Mouse (Mus musculus): Measurements from ENCODE around the gene Agpat1. TPM values are rescaled to one million over a fixed set of nuclear protein-coding genes. Genes with fewer than 3 reads are reported as not detected.
A peak's percentile ranks its signal among the peaks of the same experiment; 100 is the strongest.

The Agpat1 gene
- total RNA-seq, 2 experiments from 2014 or later: 10.3 to 12.6 TPM

DNA sequence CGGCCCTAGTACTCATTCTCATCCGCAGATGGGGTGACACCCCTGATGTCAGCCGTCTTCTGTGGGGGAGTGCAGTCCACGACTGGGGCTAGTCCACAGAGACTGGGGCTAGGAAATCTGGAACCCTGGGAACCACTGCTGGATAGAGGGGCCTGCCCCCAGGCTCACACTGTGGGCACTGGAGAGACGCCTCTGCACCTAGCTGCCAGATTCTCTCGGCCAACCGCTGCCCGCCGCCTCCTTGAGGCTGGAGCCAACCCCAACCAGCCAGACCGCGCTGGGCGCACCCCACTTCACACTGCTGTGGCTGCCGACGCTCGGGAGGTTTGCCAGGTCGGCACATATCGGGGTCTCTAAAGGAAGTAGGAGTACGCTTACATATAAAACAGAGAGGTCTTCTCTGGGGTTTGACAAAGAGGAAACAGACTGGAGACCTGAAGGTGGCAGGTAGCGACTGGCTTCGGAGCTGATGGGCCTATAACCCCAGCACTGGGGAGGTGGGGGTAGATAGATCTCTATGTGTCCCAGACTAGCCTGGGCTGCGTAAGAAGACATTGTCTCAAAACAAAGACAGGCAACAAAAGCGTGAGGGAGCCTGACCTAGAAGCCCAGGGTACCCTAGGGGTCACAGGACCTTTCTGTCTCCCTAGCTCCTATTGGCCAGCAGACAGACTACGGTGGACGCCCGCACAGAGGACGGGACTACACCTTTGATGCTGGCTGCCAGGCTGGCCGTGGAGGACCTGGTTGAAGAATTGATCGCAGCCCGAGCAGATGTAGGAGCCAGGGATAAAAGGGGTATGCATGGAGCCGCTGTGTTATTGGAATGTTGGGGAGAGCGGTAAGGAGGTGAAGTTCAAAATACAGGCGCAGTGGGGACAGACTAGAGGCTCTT lies 17.9 kb upstream of the Agpat1 start:
- no peak for ATAC-seq (replicated peaks; ENCODE audit: low FRiP score, poor library complexity, severe bottlenecking)

DNA sequence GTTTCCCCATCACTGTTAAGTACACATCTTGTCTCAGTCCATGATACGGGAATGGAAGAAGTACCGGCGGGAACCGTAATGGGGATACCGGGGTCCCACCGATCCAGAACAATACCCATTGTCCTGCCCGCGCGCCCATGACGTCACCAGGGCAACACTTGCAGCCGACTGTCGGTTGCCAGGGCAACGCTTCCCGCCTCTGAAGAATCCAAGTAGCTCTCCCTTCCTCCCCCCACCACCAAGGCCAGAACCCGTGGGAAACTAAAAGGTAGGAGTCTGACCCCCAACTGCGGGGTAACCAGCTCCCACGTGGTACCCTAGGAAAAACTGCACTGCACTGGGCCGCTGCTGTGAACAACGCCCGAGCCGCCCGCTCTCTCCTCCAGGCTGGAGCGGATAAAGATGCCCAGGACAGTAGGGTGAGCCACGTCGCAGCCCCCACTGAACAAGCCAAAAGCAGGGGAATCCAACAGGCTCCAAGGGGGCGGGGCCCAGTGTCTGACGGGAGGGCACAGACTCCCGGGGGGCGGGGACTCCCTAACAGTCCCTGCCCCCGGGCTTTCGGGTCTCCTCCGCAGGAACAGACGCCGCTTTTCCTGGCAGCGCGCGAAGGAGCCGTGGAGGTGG lies 17.2 kb upstream of the Agpat1 start:
- ATAC-seq (replicated peaks; ENCODE audit: low FRiP score, poor library complexity, severe bottlenecking): peak; percentile 66

DNA sequence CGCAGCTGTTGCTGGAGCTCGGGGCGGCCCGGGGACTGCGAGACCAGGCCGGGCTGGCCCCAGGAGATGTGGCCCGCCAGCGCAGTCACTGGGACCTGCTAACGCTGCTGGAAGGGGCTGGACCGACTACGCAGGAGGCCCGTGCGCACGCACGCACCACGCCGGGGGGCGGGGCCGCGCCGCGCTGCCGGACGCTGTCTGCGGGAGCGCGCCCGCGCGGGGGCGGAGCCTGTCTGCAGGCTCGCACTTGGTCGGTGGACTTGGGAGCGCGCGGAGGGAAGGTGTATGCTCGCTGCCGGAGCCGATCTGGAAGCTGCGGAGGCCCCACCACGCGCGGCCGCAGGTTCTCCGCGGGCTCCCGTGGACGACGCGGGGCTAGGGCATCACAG lies 16.6 kb upstream of the Agpat1 start:
- ATAC-seq (replicated peaks; ENCODE audit: low FRiP score, poor library complexity, severe bottlenecking): peak; percentile 77

DNA sequence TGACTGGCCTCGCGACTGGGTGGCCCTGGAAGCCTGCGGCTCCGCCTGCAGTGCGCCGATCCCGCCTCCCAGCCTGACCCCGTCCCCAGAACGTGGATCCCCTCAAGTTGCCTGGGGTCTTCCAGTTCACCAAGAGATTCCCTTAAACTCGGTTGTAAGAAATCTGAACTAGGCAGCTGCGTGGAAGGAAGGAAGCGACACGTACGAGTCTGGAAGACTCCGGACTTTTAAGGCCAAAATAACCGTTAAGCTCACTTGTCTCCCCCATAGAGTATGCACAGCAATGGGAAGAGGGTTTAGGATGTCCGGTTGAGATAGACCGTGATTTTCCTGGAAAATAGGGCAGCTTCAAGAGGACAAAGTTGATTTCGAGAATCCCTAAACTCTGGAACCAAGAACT lies 16.2 kb upstream of the Agpat1 start:
- ATAC-seq (replicated peaks; ENCODE audit: low FRiP score, poor library complexity, severe bottlenecking): no peak

DNA sequence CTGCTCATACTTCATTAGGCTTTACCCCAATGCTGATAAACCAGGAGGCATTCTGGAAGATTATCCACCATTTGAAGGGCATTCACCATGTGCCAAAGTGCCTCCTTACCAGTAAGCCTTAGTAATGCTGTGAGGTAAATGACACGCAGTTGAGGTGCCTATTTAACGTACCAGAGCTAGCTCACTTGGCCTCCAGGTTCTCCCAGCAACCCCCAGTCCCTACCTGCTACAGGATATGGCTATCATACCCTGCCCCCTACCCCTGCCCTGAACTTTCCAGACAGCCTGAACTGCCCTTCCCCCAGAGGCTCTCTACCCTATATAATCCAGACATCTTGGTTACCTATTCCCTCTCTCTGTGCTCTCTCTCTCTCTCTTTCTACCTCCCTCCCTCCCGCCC lies 15.3 kb upstream of the Agpat1 start:
- ATAC-seq (replicated peaks; ENCODE audit: low FRiP score, poor library complexity, severe bottlenecking): no peak

DNA sequence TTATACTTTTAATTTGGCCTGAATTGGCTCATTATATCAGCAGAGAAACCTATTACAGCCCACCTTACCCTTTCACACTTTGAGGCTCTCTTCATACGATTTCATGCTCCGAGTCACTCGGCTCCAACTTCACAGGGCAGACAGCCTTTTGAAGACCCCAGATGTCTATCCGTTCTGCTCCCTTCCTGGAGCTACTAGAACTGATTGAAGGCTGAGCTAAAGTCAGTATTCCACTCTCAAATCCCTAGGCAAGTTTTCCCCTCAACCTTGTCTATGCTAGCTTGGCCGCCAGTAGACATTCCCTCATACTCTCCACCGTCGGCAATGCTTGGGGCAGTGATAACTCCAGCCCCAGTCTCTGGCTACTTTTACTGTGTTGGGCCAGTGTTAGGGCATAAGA lies 14.9 kb upstream of the Agpat1 start:
- ATAC-seq (replicated peaks; ENCODE audit: low FRiP score, poor library complexity, severe bottlenecking): no peak

DNA sequence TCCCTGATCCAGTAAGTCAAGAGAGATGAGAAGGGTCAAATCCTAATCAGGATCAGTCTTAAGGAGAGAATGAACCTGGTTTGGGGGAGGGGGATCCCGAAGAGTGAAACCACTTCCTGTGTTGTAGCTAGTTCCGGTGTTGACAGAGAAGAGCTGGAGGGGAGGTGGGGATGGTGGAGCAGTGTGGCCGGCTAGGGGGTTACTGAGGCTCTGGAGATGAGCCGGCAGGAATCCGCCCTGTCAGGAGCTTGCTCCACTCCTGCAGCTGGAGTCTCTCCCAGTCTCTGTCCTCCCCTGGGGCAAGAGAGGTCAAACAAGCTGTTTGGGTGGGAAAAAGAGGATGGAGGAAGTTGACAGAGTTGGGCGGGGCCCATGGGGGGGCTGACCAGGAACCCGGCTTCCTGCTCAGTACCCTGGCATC lies 14.4 kb upstream of the Agpat1 start, which contains the start of gene Gpsm3:
Gene Gpsm3, plus strand, starts transcription at position 126 of the 421 bp plus-strand sequence.
- ATAC-seq (replicated peaks; ENCODE audit: low FRiP score, poor library complexity, severe bottlenecking): no peak

DNA sequence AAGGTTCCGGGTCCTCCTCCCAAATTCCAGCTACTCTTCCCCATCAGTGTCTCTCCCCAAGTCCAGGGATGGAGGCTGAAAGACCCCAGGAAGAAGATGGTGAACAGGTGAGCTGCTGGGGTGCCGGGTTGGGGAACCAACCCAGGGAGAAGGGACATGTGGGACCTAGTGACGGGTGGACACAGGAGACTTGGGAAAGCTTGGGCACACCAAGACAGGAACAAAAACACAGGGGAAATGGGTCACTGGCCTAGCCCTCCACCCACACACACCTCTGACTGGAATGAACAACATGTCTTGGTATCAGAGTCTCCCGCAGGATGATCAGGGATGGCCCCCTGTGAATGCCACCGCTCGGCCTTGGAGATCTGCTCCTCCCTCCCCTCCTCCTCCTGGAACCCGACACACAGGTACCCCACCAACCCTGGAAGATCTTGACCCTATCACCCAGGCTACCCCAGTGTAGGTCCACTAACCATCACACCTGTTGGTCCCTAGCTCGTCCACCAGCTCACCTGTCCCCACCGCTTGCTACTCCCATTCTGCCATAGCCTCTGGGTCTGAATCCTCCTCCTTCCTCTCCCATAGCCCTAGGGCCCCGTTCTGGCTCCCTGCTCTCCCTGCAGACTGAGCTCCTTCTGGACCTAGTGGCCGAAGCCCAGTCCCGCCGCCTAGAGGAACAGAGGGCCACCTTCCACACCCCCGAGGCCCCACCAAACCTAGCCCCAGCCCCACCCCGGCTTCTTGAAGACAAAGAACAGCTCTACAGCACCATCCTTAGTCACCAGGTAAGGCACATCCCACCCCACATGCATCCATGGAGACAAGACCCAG lies 13.7 kb upstream of the Agpat1 start:
- ATAC-seq (replicated peaks; ENCODE audit: low FRiP score, poor library complexity, severe bottlenecking): no peak

DNA sequence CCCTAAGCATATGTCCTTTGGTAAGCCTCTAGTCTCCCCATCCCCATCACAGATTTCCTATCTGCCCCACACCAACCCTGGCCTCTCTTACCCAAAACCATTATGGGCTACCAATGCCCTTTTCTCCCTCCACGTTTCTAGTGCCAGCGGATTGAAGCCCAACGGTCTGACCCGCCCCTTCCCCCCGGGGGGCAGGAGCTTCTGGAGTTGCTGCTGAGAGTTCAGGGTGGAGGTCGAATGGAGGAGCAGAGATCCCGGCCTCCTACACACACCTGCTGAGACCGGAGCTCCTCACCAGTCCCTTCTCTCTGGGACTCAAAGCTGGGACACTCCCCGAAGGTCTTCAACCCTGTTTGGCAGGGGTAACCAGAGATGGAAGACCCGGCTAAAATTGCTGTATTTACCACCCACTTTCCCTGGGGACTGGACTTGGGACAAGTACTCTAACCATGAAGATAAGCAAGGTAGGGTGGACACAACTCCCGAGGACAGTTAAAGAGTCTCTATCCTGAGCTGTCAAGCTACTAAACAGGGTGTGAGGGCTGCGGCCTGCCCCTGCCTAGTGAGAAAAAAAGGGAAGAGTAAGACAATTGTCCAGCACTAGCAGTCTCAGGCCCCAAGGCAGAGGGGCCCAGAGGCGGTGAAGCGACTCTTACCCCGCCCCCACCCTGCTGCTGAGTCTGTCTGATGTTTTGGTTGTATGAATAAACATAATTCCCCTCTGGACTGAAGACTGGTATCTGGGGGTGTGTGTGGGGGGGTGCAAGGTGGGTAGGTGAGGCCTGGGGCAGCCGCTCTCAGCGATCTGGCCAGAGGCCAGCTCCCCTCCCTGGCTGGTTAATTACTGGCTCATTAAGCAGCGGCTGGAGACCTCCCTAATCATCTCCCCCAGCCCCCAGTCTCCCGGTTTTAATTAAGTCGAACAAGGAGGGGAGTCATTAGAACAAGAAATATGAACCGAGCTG lies 12.8 kb upstream of the Agpat1 start, which contains the start of gene Pbx2:
Gene Pbx2, plus strand, starts transcription at position 238 of the 965 bp plus-strand sequence.
- no peak for ATAC-seq (replicated peaks; ENCODE audit: low FRiP score, poor library complexity, severe bottlenecking)

DNA sequence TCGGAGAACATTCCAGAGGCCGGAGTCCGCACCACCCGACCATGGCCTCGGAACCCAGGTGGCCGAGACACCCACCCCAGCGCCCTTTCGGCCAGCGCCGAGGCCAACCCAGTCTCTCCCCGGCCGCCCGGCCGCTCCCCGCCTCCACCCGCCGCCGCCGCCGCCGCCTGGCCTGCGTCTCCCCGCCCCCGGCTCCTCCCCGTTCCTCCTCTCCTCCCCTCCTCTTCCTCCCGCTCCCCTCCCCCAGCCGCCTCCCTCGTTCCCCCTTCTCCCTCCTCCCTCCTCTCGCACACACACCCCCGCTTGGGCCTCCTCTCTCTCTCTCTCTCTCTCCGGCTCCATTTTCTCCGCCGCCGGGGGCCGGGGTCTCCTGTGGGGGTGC lies 12.1 kb upstream of the Agpat1 start:
- peak; percentile 74 for ATAC-seq (replicated peaks; ENCODE audit: low FRiP score, poor library complexity, severe bottlenecking)

DNA sequence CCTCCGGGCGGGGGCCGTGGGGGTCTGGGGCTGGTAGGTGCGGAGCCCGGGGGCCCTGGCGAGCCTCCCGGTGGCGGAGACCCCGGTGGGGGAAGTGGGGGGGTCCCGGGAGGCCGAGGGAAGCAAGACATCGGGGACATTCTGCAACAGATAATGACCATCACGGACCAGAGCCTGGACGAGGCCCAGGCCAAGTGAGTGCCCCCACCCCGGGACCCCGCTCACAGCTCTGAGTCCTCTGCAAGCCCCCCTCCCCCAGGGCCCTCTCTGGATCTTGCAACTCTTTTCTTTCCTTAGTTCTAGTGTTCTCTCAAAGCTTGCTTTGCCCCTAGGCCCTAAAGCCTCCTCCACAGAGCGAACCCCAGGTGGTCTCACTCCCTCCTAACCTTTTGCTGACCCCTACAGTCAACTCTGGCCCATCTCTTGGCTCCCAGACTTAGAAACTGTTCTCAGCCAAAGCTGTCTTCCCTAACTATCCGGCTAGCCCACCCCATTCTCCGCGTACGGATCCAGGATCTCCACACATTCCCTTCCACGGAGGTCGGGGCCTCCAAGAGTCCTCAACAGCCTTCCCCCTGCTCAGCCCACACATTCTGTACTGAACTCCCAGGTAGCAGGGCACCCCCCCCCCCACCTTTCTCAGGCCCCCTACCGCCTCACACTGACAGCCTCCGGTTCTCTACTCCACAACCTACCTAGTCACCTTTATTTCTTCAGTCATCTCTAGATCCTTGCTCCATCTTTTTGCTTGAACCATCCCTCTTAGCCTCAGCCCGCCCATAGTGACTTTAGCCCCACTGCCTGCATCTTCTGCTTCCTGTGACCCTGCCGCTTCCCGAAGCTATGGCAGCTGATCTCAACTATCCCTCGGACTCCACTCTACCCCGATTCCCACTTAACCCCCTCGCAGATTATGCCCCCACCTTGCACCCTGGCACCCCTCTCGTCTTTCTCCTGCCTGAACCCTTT lies 11.2 kb upstream of the Agpat1 start:
- ATAC-seq (replicated peaks; ENCODE audit: low FRiP score, poor library complexity, severe bottlenecking): 0 out of 2 replicates have a peak, but pooled peaks have one; percentile 7

DNA sequence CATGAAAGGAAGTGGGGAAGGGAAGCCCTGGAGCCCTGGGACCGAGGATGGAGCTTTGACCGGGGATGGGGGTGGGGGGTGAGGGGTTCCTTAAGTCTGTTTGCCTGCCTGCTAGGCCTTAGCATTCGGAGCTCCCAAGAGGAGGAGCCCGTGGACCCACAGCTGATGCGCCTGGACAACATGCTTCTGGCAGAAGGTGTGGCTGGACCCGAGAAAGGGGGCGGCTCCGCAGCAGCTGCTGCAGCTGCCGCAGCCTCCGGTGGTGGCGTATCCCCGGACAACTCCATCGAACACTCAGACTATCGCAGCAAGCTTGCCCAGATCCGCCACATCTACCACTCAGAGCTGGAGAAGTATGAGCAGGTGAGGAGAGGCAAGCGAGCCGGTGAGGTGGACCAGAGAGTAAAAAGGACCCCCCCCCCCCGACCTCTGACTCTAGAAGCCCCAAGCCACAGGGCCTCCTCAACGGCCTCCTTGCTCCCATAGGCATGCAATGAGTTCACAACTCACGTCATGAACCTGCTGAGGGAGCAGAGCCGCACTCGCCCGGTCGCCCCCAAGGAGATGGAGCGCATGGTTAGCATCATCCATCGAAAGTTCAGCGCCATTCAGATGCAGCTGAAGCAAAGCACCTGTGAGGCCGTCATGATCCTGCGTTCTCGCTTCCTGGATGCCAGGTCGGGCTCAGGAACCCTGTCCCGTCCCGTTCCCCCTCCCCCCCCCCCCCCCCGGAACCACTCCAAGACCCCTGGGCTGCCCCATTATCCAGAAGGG lies 10.1 kb upstream of the Agpat1 start:
- ATAC-seq (replicated peaks; ENCODE audit: low FRiP score, poor library complexity, severe bottlenecking): no peak

DNA sequence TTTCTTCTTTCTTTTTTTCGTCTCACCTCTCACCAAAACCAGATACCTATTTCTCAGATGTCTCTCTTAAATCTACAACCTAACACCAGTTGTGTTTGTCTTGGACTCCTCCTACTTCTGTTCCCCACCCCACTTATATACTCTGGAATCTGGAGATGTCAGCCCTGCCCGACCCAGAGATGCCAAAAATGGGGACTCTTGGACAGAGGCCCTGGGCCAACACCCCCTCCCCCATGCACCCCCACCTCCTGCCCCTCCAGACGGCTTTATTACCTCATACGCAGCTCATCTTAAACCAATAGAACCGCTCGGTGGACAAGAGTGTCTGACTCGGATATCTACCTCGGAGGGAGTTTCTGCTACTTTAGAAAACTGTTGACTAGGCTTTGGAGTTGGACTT lies 8.0 kb upstream of the Agpat1 start:
- no peak for ATAC-seq (replicated peaks; ENCODE audit: low FRiP score, poor library complexity, severe bottlenecking)

DNA sequence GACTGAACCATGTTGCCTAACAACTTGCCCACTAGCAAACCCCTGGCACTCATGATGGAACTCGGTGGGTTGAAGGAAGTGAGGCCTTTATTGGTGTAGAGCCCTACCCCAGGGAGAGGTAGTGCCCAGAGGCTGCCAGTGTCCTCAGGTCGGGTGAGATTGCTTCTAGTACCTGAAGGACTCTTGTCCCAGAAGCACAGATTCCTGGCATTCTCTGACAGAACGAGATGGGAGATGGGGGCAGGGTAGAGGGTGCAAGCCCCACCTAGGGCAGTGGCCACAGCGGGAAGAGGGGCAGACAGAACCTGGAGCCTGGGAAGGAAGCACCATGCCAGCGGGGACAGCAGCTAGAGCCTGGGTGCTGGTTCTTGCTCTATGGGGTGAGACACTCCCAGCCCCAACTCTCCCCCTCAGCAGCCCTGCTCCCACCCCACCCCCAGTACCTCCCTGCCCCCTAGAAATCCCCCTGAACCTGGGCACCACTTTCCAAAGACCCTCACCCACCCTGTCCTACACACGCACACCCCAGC lies 6.4 kb upstream of the Agpat1 start, which contains the start of gene Ager:
Gene Ager, plus strand, starts transcription at position 297 of the 530 bp plus-strand sequence.
- ATAC-seq (replicated peaks; ENCODE audit: low FRiP score, poor library complexity, severe bottlenecking): no peak

DNA sequence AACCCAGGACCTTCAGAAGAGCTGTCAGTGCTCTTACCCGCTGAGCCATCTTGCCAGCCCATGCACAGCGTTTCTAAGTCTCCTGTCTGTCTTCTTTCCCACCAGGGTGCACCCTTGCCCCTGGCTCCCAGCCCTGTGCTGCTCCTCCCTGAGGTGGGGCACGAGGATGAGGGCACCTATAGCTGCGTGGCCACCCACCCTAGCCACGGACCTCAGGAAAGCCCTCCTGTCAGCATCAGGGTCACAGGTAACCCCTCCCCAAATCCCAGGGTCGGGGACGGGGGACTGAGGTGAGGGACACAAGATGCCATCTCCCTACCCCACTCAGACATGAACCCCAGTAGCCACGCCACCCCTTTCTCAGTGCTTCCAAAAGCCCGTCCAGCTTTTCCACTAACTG lies 4.2 kb upstream of the Agpat1 start:
- no peak for ATAC-seq (replicated peaks; ENCODE audit: low FRiP score, poor library complexity, severe bottlenecking)

DNA sequence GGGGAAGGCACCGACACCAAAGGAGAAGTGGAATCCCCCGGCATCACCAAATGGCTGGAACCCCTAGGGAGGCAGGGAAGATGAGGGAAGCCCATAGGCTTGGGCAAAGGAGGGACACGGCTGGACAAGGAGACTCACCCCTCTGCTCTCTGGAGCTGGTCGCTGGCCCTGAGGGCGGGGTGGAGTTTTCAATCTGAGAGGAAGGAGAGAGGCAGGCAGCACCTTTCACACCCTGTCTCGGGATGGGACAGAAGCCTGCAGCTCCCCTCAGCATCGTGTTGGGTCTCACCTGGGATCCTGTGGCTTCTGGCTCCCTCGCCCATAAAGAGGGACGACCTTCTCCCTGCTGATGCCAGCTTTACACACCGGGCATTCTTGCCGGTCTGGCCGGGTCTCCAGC lies 2.3 kb upstream of the Agpat1 start:
- no peak for ATAC-seq (replicated peaks; ENCODE audit: low FRiP score, poor library complexity, severe bottlenecking)

Data from erythroid progenitor cell, adult 5-6 weeks (primary cell).